Mouse (Mus musculus) embryonic facial prominence, embryonic 10.5 days (tissue): ENCODE results near the gene Gsg1l. TPM values are rescaled to one million over a fixed set of nuclear protein-coding genes. Genes with fewer than 3 reads are reported as not detected.

Experiments
- DNase-seq: peaks from one replicate; pipeline ENCODE4 v3.0.0-alpha.2; 2017; ENCODE audit warnings: low spot score
- H3K27ac ChIP-seq: fragments of 300-500 bp; sonication (generic); replicated peaks from 2 replicates; pipeline ENCODE4 v1.5.1; 2016; ENCODE audit warnings: mild to moderate bottlenecking
- H3K27me3 ChIP-seq: fragments of 300-500 bp; sonication (generic); replicated peaks from 2 replicates; pipeline ENCODE4 v1.6.1; 2016; ENCODE audit warnings: low read depth, mild to moderate bottlenecking; ENCODE audit not compliant: poor library complexity, severe bottlenecking
- H3K36me3 ChIP-seq: fragments of 300-500 bp; sonication (generic); replicated peaks from 2 replicates; pipeline ENCODE4 v1.6.1; 2016; ENCODE audit warnings: mild to moderate bottlenecking, moderate library complexity
- H3K4me1 ChIP-seq: fragments of 300-500 bp; sonication (generic); 2 replicates; pipeline ENCODE4 v1.6.1; 2016
- H3K4me3 ChIP-seq: fragments of 300-500 bp; sonication (generic); 2 replicates; pipeline ENCODE4 v1.5.1; 2016; ENCODE audit warnings: mild to moderate bottlenecking, moderate library complexity
- H3K9me3 ChIP-seq: fragments of 300-500 bp; sonication (generic); 2 replicates; pipeline ENCODE4 v1.6.1; 2016; ENCODE audit warnings: mild to moderate bottlenecking
- WGBS: fragments of 180-500 bp; shearing (Covaris S2); methylation state at CpG from one replicate; pipeline ENCODE4 v1.1.7; 2016; 5-methylcytosine and 5-hydroxymethylcytosine counted together
- polyA plus RNA-seq: library from polyadenylated mRNA; unstranded; fragments of >200 nt; fragmentation: Nextera tagmentation; extraction: Ambion mirVana; gene quantifications from 2 replicates; pipeline ENCODE4 v1.2.1, GENCODE M21; 2016

Gene Gsg1l
- 0.65 and 1.3 TPM in 2 replicates for polyA plus RNA-seq

DNA sequence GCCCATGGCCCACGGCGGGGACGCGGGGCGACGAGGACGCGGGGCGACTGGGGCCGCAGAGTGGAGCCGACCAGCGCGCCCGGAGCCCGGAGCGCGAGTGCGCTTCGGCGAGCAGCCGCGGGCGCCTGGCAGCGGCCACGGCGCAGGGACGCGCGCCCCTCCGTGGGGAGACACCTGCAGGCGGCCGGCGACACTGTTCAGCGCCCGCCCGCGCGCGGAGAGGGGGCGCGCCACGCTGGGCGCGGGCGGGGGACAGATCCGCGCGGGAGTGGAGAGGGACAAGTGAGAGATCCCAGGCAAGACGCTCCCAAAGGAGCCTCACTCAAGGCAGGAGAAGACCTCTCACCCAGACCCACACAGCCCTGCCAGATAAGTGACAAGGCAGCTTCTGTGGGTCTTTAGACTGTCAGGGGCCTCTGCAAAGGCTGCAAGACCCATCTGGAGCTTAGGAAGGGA, at the start of gene Gsg1l:
Gene Gsg1l, minus strand, starts transcription at position 126 of the 456 bp plus-strand sequence.
- H3K4me3 ChIP-seq = peak within 1 kb of the TSS; percentile 64
- peaks cover 35% of the 10 kb centered on the region for H3K4me1 ChIP-seq
- under 1% methylated on average over 49 of the region's 49 CpGs for WGBS
- peak; percentile 47 for DNase-seq
- no peaks in the 10 kb centered on the region for H3K36me3 ChIP-seq
- no peaks in the 10 kb centered on the region for H3K9me3 ChIP-seq
- peaks cover 94% of the 10 kb centered on the region for H3K27me3 ChIP-seq
- no peak within 1 kb of the TSS; the same call in 1 of the 2 replicates for H3K27ac ChIP-seq

- no peak for DNase-seq
- Histone ChIP-seq H3K4me1 (no peaks in the 10 kb centered on the region), H3K27me3 (no peaks in the 10 kb centered on the region), H3K36me3 (peaks cover 97% of the 10 kb centered on the region), H3K9me3 (no peaks in the 10 kb centered on the region), H3K27ac (no peak overlapping the region), H3K4me3 (no peak overlapping the region)
- 85% methylated on average over 2 of the region's 2 CpGs for WGBS
Observed at GRCm38 (mm10) chr7:126127673-126128072, 45.5 kb upstream of the Gsg1l start.

DNA sequence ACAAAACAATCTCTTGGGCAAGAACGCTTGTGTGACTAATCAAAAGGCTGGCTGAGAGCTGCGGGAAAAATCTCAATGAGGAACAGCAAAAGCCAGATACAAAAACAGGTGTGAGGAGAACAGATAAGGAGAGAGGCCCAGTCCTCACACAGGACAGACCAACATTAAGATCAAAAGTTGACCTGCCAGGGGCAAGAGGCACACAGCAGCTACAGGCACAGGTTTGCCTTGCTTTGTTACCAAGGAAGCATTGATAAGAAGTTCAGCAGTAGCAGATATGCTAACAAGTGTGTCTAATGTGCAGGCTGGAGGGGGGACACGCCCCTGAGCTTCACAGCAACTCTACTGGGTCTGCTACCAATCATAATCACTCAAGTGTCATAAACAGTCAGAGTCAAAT, 44.3 kb upstream of the Gsg1l start:
- Histone ChIP-seq H3K27ac (no peak overlapping the region), H3K4me3 (no peak overlapping the region), H3K27me3 (no peaks in the 10 kb centered on the region), H3K36me3 (peaks cover 97% of the 10 kb centered on the region), H3K4me1 (no peaks in the 10 kb centered on the region), H3K9me3 (no peaks in the 10 kb centered on the region)
- WGBS = 92% methylated on average over 3 of the region's 3 CpGs
- DNase-seq = no peak

DNA sequence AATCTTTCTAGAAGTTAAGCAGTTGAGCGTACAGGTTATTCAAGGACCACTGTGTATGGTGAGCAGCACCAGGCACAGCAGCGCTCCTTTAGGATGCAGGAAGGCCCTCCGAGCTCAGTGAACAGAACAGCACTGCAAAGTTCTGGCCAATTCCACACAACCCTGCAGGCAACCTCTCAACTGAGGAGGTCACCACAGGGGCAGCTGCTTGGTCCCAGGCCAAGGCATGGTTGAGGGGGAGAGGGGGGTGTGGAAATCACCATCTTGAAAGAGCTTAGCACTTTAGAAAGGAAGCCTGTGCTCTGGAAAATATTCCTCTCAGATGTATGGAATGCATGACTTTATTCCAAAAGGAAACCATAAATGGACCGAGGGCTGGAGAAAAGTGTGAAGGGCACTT, 39.3 kb upstream of the Gsg1l start:
- no peak for DNase-seq
- H3K27me3 ChIP-seq = no peaks in the 10 kb centered on the region
- 93% methylated on average over 4 of the region's 4 CpGs for whole genome bisulfite sequencing
- H3K4me1 ChIP-seq = no peaks in the 10 kb centered on the region
- no peak overlapping the region for H3K27ac ChIP-seq
- no peak overlapping the region for H3K4me3 ChIP-seq
- no peaks in the 10 kb centered on the region for H3K9me3 ChIP-seq
- H3K36me3 ChIP-seq = peaks cover 92% of the 10 kb centered on the region

DNA sequence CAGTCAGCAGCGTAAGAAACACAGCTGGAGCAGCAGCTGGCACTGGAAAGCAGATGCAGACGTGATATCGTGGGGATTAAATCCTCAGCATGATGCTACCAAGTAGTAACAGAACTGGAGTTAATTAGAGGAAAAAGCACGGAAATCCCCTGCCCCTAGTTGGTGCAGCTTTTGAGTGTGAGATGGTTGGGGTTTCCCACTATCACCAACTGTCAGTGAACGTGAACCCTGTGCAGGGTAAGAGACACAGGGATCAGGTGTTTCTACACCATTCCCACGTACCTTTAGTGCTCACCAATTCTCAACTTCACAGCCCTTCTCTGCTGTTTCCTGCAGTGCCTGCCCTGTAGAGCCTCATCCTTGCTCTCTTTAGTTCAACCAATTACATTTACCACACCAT, 37.6 kb upstream of the Gsg1l start:
- Histone ChIP-seq H3K27ac (no peak overlapping the region), H3K36me3 (peaks cover 92% of the 10 kb centered on the region), H3K9me3 (no peaks in the 10 kb centered on the region), H3K27me3 (no peaks in the 10 kb centered on the region), H3K4me1 (no peaks in the 10 kb centered on the region), H3K4me3 (no peak overlapping the region)
- WGBS = 74% methylated on average over 6 of the region's 6 CpGs
- no peak for DNase-seq

DNA sequence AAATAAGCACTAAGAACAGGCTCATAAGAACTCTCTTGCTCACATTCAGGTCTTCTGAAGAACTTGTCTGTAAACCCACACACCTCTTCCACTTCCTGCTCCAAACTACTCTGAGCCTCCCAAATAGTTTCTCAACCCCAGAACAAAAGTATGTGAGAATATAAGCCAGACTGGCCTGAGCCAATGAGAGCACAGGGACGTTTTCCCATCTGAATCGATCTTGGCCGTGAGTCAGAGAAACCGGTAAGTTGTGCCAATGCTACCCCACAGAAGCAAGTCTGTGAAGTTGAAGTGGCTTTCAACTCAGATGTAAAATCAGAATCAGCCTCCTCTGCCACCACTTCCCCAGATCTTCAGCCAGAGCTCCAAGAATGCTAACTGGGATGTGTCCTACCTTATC, 31.1 kb upstream of the Gsg1l start:
- H3K4me3 ChIP-seq = no peak overlapping the region
- H3K27ac ChIP-seq = no peak overlapping the region
- no peaks in the 10 kb centered on the region for H3K9me3 ChIP-seq
- no peak for DNase-seq
- no peaks in the 10 kb centered on the region for H3K27me3 ChIP-seq
- H3K36me3 ChIP-seq = peaks cover 91% of the 10 kb centered on the region
- H3K4me1 ChIP-seq = no peaks in the 10 kb centered on the region
- 90% methylated on average over 4 of the region's 4 CpGs for WGBS

- Histone ChIP-seq H3K27me3 (no peaks in the 10 kb centered on the region), H3K36me3 (peaks cover 99% of the 10 kb centered on the region), H3K4me1 (no peaks in the 10 kb centered on the region), H3K27ac (no peak overlapping the region), H3K9me3 (no peaks in the 10 kb centered on the region), H3K4me3 (no peak overlapping the region)
- 92% methylated on average over 2 of the region's 2 CpGs for WGBS
- DNase-seq = no peak
Observed at GRCm38 (mm10) chr7:126111230-126111629, 29.0 kb upstream of the Gsg1l start.

GRCm38 (mm10) chr7:126109898-126110297, 27.7 kb upstream of the Gsg1l start:
- Histone ChIP-seq H3K4me1 (no peaks in the 10 kb centered on the region), H3K36me3 (peaks cover 99% of the 10 kb centered on the region), H3K9me3 (no peaks in the 10 kb centered on the region), H3K27ac (no peak overlapping the region), H3K4me3 (no peak overlapping the region), H3K27me3 (no peaks in the 10 kb centered on the region)
- no peak for DNase-seq
- 96% methylated on average over 3 of the region's 3 CpGs for WGBS

DNA sequence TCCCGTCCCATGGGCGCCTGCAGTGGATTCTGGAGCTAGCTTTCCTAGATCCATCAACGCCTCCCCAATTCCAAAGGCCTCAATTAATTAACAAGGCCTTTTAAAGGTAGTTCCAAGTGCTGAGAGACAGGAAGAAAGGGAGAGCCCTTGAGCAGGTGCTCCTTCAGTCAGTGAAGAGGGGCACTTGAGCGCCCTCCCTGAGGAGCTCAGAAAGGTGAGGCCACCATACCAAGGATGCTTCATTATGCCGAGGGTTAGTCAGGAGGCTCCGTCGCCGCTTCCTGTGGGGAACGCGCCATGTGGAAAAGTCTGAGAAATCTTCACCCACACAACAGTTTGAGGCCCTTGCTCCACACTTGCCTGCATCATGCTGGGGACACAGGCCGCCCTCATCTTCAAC, 18.2 kb upstream of the Gsg1l start:
- no peak overlapping the region for H3K4me3 ChIP-seq
- 94% methylated on average over 11 of the region's 11 CpGs for WGBS
- no peaks in the 10 kb centered on the region for H3K4me1 ChIP-seq
- no peaks in the 10 kb centered on the region for H3K9me3 ChIP-seq
- peaks cover 95% of the 10 kb centered on the region for H3K36me3 ChIP-seq
- H3K27me3 ChIP-seq = no peaks in the 10 kb centered on the region
- no peak overlapping the region for H3K27ac ChIP-seq
- no peak for DNase-seq

- no peak overlapping the region for H3K27ac ChIP-seq
- 91% methylated on average over 2 of the region's 2 CpGs for WGBS
- H3K36me3 ChIP-seq = peaks cover 94% of the 10 kb centered on the region
- DNase-seq = no peak
- no peak overlapping the region for H3K4me3 ChIP-seq
- no peaks in the 10 kb centered on the region for H3K9me3 ChIP-seq
- H3K4me1 ChIP-seq = no peaks in the 10 kb centered on the region
- no peaks in the 10 kb centered on the region for H3K27me3 ChIP-seq
Observed at GRCm38 (mm10) chr7:126099835-126100234, 17.6 kb upstream of the Gsg1l start.

GRCm38 (mm10) chr7:126099163-126099775, 17.1 kb upstream of the Gsg1l start:
- no peak overlapping the region for H3K27ac ChIP-seq
- 95% methylated on average over 7 of the region's 7 CpGs for WGBS
- H3K4me1 ChIP-seq = no peaks in the 10 kb centered on the region
- DNase-seq = no peak
- no peaks in the 10 kb centered on the region for H3K9me3 ChIP-seq
- no peak overlapping the region for H3K4me3 ChIP-seq
- peaks cover 88% of the 10 kb centered on the region for H3K36me3 ChIP-seq
- H3K27me3 ChIP-seq = no peaks in the 10 kb centered on the region

GRCm38 (mm10) chr7:126097219-126097915, 15.2 kb upstream of the Gsg1l start:
- WGBS = 88% methylated on average over 7 of the region's 9 CpGs
- Histone ChIP-seq H3K27me3 (no peaks in the 10 kb centered on the region), H3K9me3 (no peaks in the 10 kb centered on the region), H3K4me3 (no peak overlapping the region), H3K4me1 (0 out of 2 replicates have a peak, but pooled peaks cover 10% of the 10 kb centered on the region), H3K27ac (no peak overlapping the region), H3K36me3 (peaks cover 70% of the 10 kb centered on the region)
- no peak for DNase-seq

GRCm38 (mm10) chr7:126096596-126096995, 14.4 kb upstream of the Gsg1l start:
- Histone ChIP-seq H3K36me3 (peaks cover 63% of the 10 kb centered on the region), H3K27ac (no peak overlapping the region), H3K9me3 (no peaks in the 10 kb centered on the region), H3K4me3 (no peak overlapping the region), H3K27me3 (no peaks in the 10 kb centered on the region), H3K4me1 (0 out of 2 replicates have a peak, but pooled peaks cover 10% of the 10 kb centered on the region)
- no peak for DNase-seq
- 89% methylated on average over 5 of the region's 5 CpGs for WGBS
